Mouse (Mus musculus) heart, embryonic 11.5 days (tissue): ENCODE measurements around the gene Rab44. TPM values are rescaled to one million over a fixed set of nuclear protein-coding genes. Genes with fewer than 3 reads are reported as not detected.
A peak's percentile ranks its signal among the peaks of the same experiment; 100 is the strongest.

Experiments
- ATAC-seq: fragments of 200-750 bp; cut with Nextera tagmentation; replicated peaks from 2 replicates; pipeline ENCODE4 v1.8.0; 2017; ENCODE audit warnings: moderate library complexity; ENCODE audit not compliant: insufficient number of reproducible peaks, low FRiP score, low TSS enrichment
- H3K27ac ChIP-seq: fragments of 300-500 bp; sonication (generic); 2 replicates; pipeline ENCODE4 v1.5.1; 2014; ENCODE audit warnings: mild to moderate bottlenecking, low read depth, low read length
- H3K27me3 ChIP-seq: fragments of 300-500 bp; sonication (generic); 2 replicates; pipeline ENCODE4 v1.6.1; 2014; ENCODE audit warnings: mild to moderate bottlenecking, low read length, mixed read lengths; ENCODE audit not compliant: control insufficient read depth, insufficient read depth
- H3K36me3 ChIP-seq: fragments of 300-500 bp; sonication (generic); 2 replicates; pipeline ENCODE4 v1.6.1; 2014; ENCODE audit warnings: mild to moderate bottlenecking, low read length, moderate library complexity, mixed read lengths; ENCODE audit not compliant: control insufficient read depth, insufficient read depth
- H3K4me1 ChIP-seq: fragments of 300-500 bp; sonication (generic); 2 replicates; pipeline ENCODE4 v1.6.1; 2014; ENCODE audit warnings: low read length; ENCODE audit not compliant: control insufficient read depth, insufficient read depth
- H3K4me2 ChIP-seq: fragments of 300-500 bp; sonication (generic); 2 replicates; pipeline ENCODE4 v1.6.1; 2014; ENCODE audit warnings: mild to moderate bottlenecking, moderate library complexity
- H3K4me3 ChIP-seq: fragments of 300-500 bp; sonication (generic); 2 replicates; pipeline ENCODE4 v1.5.1; 2014; ENCODE audit warnings: low read depth, low read length
- H3K9ac ChIP-seq: fragments of 300-500 bp; sonication (generic); 2 replicates; pipeline ENCODE4 v1.6.1; 2014; ENCODE audit warnings: mild to moderate bottlenecking, low read depth, low read length, moderate library complexity
- H3K9me3 ChIP-seq: fragments of 300-500 bp; sonication (generic); replicated peaks from 2 replicates; pipeline ENCODE4 v1.6.1; 2016; ENCODE audit warnings: low read length; ENCODE audit not compliant: control insufficient read depth
- WGBS: fragments of 180-500 bp; shearing (Covaris S2); extraction: QIAGEN DNeasy Blood & Tissue Kit; methylation state at CpG from one replicate; pipeline ENCODE4 v1.1.7; 2014; ENCODE audit not compliant: insufficient replicate concordance; 5-methylcytosine and 5-hydroxymethylcytosine counted together
- polyA plus RNA-seq: library from polyadenylated mRNA; unstranded; fragments of >200 nt; fragmentation: Nextera tagmentation; extraction: Ambion mirVana; gene quantifications from 2 replicates; pipeline ENCODE4 v1.2.1, GENCODE M21; 2014

The Rab44 gene
- polyA plus RNA-seq, 1 experiment from 2014 or later: not detected

DNA sequence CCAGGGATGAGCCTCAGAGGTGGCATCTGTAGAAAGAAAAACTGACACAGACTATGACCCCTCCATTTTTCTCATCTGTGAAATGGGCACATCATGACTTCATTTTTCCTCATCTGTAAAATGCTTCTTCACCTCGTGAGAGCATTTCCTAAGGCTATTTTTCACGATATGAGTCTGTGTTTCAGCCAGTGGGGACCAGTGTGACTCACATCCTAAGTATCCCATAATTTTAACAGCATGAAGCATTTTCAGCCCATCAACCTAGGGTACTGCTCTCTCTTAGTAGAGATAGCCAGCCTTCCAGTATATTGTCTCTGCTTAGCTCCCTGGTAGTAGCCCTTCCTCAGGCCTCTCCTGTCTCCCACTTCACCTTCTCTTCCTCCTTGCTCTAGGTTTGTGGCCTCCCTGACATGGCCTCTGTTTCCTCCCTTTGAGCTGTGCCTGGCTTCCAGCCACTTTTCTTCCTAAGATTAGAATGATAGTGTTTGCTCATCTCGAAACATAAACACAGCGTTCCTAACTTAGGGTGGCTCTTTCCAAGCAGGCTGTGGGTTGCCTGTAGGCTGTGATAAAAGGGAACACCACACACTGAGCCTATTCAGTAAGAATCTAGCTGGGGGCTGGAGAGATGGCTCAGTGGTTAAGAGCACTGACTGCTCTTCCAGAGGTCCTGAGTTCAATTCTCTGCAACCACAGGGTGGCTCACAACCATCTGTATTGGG is 66.6 kb downstream of the Rab44 start:
- Histone ChIP-seq H3K4me1 (peaks cover 29% of the 10 kb centered on the region), H3K27ac (peak overlapping the region; percentile 30; the same call in 1 of the 2 replicates), H3K27me3 (no peaks in the 10 kb centered on the region), H3K4me3 (no peak overlapping the region), H3K36me3 (no peaks in the 10 kb centered on the region), H3K4me2 (no peak overlapping the region), H3K9ac (no peak overlapping the region), H3K9me3 (no peaks in the 10 kb centered on the region)
- no peak for ATAC-seq
- 55% methylated on average over 4 of the region's 4 CpGs for WGBS

DNA sequence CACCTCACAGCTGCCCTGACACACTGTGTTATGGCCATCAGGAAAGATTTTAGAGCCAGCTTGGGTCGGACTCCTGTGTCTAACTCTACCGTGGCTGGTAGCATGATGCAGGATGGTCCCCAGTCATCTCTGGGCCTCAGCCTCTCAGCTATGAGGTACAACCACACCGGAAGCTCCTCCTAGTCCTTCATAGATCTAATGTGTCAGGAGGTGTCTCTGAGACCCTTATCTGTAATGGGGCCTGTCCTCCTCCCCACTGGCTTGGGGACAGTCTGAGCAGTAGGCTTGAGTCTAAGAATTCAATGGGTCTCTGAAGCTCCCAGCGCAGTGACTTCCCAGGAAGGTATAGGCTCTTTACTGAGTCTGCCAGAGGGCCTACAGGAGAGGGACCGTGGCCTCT is 67.8 kb downstream of the Rab44 start:
- WGBS: 65% methylated on average over 5 of the region's 5 CpGs
- no peaks in the 10 kb centered on the region for H3K36me3 ChIP-seq
- no peak overlapping the region for H3K9ac ChIP-seq
- no peaks in the 10 kb centered on the region for H3K9me3 ChIP-seq
- ATAC-seq: no peak
- no peaks in the 10 kb centered on the region for H3K27me3 ChIP-seq
- no peak overlapping the region for H3K4me2 ChIP-seq
- H3K4me1 ChIP-seq: peaks cover 22% of the 10 kb centered on the region
- H3K27ac ChIP-seq: no peak overlapping the region
- no peak overlapping the region for H3K4me3 ChIP-seq

DNA sequence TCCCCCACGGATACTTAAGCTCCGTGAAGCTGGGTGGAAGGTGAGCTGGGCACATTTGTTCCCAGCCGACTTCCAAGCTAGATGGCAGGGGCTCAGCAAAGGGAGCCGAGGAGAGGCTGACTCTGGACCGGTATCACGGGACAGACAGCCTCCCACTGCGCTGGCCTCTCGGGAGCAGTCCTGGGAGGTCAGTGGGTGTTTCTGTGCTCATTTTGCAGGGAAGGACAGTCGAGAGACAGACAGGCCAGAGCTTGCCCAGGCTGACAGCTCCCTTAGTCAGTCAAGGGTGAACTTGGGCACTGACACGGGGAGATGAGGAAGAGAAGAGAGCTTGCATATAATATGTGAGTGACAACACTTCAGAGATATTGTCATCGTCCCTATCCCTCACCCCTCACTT is 69.2 kb downstream of the Rab44 start:
- WGBS: 62% methylated on average over 11 of the region's 11 CpGs
- ATAC-seq: no peak
- no peak overlapping the region for H3K27ac ChIP-seq

DNA sequence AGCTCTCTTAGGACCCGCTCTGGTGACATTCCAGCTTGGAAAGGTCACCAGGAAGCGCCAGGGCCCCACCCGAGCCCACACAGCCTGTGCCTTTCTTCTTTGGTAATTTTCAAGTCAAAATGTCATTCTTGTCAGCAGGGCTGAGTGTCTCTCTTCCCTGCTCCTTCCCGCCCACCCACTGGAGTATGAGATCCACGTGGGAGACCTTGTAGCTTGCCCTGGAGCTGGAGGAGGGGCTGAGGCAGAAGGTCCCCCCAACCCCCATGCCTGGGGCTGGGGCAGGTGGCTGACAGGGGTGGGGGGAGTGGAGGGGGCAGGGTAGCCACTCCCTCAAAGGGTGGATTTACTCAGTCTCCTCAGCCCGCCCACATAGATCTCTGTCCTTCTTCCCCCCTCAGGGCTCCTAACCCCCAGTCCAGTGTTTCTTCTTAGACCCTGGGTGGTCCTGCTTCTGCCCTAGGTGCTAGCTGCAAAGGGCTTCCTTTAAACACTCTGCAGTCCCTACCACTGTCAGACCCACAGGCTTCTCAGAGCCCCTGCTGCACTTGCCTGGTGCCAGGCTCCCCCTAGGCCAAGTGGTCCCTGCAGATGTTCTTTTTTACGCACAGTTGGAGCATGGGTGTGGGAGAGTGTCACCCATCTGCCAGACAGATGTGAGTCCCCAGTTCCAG is 71.6 kb downstream of the Rab44 start:
- H3K4me1 ChIP-seq: peaks cover 15% of the 10 kb centered on the region; the same call in 1 of the 2 replicates
- WGBS: 44% methylated on average over 7 of the region's 7 CpGs
- no peak overlapping the region for H3K4me3 ChIP-seq

More for the DNA sequence above, 69.2 kb downstream of the Rab44 start:
- H3K27me3 ChIP-seq: no peaks in the 10 kb centered on the region
- peaks cover 22% of the 10 kb centered on the region for H3K4me1 ChIP-seq
- H3K9ac ChIP-seq: 0 out of 2 replicates have a peak overlapping the region, but pooled peaks have one; percentile 24
- H3K4me2 ChIP-seq: no peak overlapping the region
- H3K4me3 ChIP-seq: no peak overlapping the region
- no peaks in the 10 kb centered on the region for H3K9me3 ChIP-seq
- no peaks in the 10 kb centered on the region for H3K36me3 ChIP-seq

DNA sequence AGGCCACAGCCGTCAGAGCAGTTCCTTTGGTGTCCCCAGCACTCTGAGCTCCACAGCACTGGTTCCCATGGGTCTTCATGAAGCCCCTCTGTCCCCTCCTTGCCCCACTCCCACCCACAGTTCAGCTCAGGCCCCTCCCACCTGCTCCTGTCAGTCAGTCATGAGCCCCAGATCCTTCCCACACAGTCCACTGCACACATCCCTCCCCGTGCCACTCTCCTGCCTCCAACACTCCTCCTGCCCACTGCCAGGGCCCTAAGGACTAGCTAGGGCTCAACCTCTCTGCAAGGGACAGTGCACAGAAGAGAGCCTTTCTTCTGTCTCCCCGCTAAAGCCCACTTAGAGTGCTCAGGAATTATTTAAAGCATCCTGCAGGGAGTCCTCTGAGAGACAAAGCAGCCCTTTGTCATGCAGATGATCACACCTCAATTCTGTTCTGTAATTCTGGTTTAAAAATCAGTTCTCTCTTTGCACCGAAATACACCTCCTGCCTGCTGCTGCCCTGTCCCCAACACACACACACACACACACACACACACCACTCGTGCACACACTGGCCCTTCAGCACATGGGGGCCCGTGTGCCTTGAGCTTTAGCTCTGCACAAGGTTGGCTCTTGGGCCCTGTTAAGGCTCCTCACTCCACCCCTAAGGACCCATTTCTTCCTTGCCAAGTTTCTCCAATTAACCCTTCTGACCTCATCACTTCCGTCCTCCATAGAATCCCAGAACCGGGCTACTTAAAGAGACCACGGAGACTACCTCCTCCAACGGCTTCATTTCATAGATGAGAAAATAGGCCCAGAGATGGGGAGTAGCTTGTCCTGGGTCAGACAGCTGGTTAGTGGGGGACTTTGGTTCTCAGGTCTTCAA is 73.3 kb downstream of the Rab44 start:
- ATAC-seq: no peak
- no peak overlapping the region for H3K27ac ChIP-seq
- H3K9me3 ChIP-seq: no peaks in the 10 kb centered on the region
- no peak overlapping the region for H3K9ac ChIP-seq
- no peak overlapping the region for H3K4me2 ChIP-seq
- WGBS: 43% methylated on average over 10 of the region's 10 CpGs
- H3K4me3 ChIP-seq: no peak overlapping the region
- no peaks in the 10 kb centered on the region; the same call in 1 of the 2 replicates for H3K27me3 ChIP-seq
- H3K36me3 ChIP-seq: no peaks in the 10 kb centered on the region
- H3K4me1 ChIP-seq: peaks cover 12% of the 10 kb centered on the region; the same call in 1 of the 2 replicates

More for the DNA sequence above, 71.6 kb downstream of the Rab44 start:
- Histone ChIP-seq H3K4me2 (no peak overlapping the region), H3K9ac (no peak overlapping the region), H3K27me3 (no peaks in the 10 kb centered on the region; the same call in 1 of the 2 replicates), H3K36me3 (no peaks in the 10 kb centered on the region), H3K27ac (no peak overlapping the region), H3K9me3 (no peaks in the 10 kb centered on the region)
- ATAC-seq: no peak

DNA sequence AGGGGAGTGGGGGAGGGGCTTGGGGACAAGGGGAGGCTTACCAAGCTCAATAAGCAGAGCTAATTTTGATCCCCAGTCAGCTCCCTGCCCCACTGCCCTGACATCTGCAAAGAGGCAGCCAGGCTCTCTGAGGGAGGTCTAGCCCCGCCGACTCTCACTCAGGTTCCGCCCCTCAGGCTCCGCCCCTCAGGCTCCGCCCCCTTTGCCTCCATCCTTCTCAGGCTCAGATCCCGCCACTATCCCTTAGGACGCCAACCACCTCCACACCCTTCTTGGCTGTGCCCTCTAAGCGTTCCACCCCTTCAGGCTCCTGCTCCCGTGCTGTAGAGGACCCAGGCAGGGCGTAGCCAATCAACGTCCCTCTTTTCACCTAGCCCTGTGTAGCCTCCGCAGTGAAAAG is 75.0 kb downstream of the Rab44 start:
- Histone ChIP-seq H3K36me3 (no peaks in the 10 kb centered on the region), H3K4me2 (peak overlapping the region; percentile 53), H3K27ac (no peak overlapping the region), H3K9me3 (no peaks in the 10 kb centered on the region), H3K4me1 (peaks cover 12% of the 10 kb centered on the region; the same call in 1 of the 2 replicates), H3K27me3 (no peaks in the 10 kb centered on the region; the same call in 1 of the 2 replicates), H3K4me3 (no peak overlapping the region), H3K9ac (no peak overlapping the region)
- WGBS: 5% methylated on average over 12 of the region's 12 CpGs
- peak; percentile 40; the same call in 1 of the 2 replicates for ATAC-seq

DNA sequence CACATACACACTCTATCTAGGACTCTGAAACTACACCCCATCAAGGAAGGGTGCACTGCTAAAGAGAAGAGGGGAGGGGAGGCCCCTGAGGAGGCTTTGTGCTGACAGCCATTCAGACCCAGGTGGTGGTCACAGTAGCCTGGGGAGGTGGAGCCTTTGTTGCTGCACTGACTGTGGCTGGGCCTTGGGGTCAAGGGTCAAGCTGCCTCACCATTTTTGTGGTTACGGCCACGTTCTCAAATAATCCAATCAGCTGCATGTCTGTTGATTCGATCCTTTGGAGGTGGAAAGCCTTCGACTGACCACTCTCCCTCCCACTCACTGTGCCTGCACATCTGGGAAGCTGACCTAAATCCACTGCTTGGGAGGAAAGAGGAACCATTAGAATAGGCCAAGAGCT is 81.6 kb downstream of the Rab44 start:
- 64% methylated on average over 4 of the region's 4 CpGs for WGBS
- Histone ChIP-seq H3K4me3 (no peak overlapping the region), H3K27ac (no peak overlapping the region), H3K9me3 (no peaks in the 10 kb centered on the region), H3K4me2 (no peak overlapping the region), H3K9ac (no peak overlapping the region), H3K27me3 (no peaks in the 10 kb centered on the region), H3K36me3 (no peaks in the 10 kb centered on the region), H3K4me1 (peaks cover 3% of the 10 kb centered on the region)
- no peak for ATAC-seq
